Mouse (Mus musculus) heart, adult 8-10 months (tissue): ENCODE measurements around the gene Itprid1. TPM values are rescaled to one million over a fixed set of nuclear protein-coding genes. Genes with fewer than 3 reads are reported as not detected.

Experiments
- DNase-seq: peaks from one replicate; pipeline ENCODE4 v3.0.0; 2022; ENCODE audit warnings: low spot score
- total RNA-seq, 4 experiments: library from RNA; stranded (reverse); gene quantifications; 2 replicates each; pipeline ENCODE4 v1.2.4; 2022

Gene Itprid1
- total RNA-seq, 4 experiments from 2014 or later, result not detected

DNA sequence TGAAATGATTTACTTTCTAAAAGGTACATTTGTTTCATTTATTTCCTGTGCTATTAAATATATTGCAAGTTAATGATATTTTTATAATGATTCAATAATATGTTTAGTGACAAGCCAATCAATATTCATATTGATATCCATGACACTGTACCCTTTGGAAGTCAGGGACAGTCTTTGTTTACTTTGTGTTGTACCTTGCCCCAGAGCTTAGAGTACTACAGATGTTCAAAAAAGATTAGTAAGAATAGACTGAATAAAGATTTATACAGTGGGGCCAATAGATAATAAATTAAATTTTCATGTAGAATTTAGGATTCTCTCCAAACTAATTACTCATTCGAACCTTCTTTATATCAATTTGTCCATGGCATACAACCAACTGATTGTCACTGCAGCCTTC is 50.9 kb downstream of the Itprid1 start:
- no peak for DNase-seq

DNA sequence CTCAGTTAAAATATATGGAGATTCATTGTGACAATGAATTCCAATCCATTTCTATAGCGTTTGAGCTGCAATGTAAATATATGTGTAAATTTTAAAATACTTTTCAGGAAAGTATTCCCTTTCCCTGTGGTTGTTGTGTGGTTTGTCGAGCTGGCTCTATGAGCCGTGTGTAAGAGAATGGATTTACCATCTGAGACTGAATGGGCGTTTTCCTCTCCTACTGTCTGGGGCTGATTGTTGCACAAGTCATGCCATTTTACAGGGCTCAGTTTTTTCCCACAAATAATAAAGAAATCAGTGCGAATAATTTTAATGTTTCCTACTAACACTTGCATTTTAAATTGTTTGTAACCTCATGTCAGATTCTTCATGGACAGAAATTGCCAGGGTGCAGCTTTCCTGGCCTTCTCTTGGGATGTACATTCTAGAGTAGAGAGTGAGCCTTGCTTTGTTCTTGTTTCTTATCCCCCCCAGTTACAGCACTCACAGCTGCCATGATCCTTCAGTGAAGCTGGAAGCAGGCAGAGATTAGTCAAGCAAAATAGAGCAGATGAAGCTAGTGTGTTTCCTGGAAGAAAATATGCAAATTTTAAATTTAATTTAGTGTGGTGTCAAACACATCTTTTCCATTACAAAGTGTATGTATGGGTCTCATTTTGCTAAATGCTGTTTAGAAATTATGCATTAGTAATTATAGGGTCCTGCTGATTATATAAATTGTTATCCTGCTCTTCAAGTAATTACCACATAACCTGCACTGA is 65.1 kb downstream of the Itprid1 start:
- DNase-seq, result no peak

GRCm38 (mm10) chr6:55902329-55902605 is 65.6 kb downstream of the Itprid1 start:
- DNase-seq, result no peak

DNA sequence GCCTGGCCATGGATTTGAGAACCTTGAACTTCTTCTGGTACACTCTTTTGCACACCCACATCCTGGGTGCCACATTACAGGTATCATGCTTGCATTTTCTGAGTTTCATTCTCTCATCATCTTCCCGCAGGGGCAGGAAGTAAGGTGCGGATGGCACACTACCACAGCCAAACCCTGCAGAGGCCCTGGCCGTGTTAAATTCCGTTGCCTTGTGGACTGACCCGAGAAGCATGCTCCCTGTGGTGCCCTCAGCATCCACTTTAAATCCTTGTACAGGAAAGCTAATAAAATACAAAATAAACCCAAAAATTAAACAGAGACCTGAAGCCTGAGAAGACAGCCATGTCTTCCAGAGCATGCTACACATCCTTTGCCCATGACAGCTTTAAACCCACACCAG is 82.5 kb downstream of the Itprid1 start:
- DNase-seq, result no peak

DNA sequence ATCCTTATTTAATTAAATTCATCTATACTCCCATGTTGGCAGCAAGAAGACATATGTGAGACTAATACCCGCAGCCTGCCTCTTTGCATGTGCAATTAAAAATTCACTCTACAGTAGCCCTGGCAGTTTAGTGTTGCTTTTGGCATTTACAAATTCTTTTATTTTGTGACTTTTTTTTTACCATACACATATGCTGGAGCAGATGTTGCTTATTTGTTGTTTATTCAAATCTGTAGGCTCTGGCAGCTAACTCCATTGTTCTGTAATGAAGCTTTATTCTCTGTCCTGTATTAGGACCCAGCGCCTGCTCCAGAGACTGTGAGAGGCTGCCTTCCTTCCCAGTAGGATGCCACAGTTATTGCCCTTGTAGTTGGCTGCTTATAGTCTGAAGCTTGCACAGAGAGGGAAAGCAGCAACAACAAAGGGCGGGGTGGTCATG is 83.6 kb downstream of the Itprid1 start:
- DNase-seq, result no peak

DNA sequence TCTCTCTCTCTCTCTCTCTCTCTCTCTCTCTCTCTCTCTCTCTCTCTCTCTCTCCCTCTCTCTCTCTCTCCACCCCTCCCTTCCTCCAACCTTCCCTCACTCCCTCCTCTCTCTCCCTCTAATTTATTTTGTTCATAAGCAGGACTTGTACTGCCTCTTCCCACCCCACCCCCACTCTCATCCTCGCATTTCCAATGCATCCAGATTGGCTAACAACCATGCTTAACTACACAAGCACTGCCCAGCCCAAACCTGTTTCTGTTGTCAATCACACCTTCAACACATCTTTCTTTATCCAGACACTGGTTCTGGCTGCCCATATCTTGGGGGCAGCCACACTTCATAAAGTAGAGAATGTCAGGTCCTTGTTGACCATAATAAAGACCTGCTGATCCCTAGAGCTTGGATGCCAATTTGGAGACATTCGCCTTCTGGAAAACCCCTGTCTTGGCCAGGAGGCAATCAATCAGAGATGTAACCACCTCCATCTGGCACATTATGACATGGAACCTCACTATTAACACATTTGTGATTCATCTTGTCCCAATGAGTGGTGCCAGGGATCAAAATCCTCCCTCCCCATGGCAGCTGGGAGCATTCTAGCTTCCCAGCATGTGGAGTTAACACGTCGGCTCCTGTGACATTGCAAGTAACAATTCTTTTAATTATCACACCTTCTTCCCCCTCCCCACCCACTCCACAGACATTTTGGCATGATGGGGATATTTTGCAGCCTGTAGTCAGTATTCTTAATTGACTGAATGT is 84.4 kb downstream of the Itprid1 start:
- no peak for DNase-seq

DNA sequence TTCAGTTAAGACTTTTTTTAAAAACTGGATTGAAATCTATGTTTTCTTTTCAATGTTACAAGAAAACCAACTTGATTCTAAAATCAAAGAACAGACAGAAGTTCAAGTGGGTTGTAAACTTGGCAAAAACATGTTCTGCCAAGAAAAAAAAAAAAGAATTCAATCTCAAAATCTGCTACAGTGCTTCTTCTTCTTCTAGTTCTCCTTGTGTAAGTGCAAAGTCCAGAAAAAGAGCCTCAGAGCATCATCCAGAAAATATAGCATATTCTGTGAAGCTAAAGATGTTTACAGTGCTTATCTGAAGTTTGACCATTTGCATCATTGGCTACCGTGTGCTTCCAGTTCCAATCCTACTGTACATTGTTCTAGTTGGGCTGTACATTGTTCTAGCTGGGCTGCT is 108.0 kb downstream of the Itprid1 start:
- no peak for DNase-seq

GRCm38 (mm10) chr6:55950345-55951110 is 113.8 kb downstream of the Itprid1 start:
- peak; percentile 51 for DNase-seq

DNA sequence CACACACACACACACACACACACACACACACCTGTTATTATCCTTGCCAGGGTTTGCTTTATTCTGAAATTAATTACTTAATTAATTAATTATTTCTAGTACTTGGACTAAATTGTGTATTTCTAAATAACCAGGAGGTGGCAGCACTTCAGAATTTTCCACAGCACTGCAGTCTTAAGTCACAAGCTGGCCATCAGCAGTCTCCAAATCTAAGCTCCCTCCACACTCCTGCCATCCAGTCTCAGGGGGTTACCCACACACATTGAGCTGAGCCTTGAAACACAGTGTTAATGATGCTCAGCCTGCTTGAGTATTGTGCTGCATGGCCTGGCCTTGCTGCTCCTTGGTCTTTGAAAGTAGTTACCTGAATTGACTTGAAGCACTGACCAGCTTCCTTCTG is 136.3 kb downstream of the Itprid1 start:
- peak; percentile 12 for DNase-seq

DNA sequence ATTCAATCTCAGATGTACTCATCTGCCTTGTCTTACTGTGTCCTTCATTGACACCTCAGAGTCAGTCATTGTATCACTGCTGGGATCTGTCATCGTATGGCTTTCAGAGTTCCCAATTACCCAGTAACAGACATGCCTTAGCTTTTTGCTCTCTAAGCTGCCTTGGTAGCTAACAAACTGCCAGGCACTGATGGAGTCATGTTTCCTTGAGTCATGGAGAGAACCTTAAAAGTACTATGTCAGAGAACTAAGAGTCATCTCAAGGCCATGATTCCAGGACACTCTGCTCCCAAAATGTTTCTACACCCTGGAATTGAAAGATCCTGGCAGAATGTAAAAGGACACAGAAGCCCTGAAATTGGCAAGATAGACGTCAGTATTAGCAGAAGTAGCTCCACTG is 143.1 kb downstream of the Itprid1 start:
- DNase-seq, result no peak

GRCm38 (mm10) chr6:56008711-56009110 is 172.0 kb downstream of the Itprid1 start:
- DNase-seq, result no peak

DNA sequence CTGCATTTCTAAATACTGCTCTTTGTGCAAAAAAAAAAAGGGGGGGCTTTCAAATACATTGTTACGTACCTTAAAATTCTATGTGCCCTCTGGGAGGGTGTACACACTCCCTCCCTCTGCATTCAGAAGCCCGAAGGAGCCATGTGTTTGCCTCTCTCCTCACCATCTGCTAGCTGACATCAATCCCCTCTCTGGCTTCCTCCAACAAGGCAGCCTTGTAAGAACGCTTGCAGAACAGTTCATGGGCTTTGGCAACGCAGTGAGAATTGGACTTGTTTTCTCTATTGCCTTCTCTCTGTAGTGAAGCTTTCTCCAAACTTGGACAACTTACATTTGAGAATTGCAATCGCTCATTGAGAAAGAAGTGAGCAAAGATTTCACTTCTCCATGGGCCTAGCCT is 175.7 kb downstream of the Itprid1 start:
- no peak for DNase-seq

DNA sequence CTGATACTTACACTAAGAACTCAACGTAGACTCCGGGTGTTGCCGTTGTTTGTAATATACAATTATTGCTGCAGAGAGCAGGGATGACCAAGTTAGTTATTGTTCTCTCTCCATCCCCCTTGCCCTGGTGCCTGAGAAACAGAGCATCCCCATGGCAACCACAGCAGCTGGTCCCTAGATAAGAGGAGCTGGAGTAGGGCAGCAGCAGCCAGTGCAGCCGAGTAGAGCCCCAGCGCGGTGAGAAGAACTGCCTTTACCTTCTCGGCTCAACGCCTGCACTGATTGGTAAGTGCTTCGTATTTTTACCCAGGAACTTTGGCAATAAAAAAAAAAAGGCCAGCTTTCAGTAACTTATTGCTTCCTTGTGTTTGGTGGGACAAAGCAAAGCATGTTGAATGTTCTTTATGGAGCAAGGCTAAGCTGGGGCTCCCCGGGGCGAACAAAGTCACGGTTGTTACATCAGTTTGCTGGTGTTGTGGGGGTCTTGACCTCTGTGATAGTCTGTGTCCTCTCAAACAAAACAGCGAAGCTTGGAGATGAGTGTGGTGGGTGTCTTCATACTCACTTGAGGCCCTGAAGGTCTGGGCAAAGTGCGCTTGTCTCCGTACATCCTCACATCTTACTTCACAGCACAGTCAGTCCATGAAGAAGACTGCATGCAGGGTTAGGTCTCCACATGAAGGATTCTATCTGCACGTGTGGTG is 180.7 kb downstream of the Itprid1 start, which contains the start of gene Ppp1r17:
Gene Ppp1r17, plus strand, starts transcription at position 207 of the 704 bp plus-strand sequence.
- DNase-seq, result no peak

- DNase-seq, result no peak
Observed at GRCm38 (mm10) chr6:56019632-56020031, 182.9 kb downstream of the Itprid1 start.

GRCm38 (mm10) chr6:56025533-56025932 is 188.8 kb downstream of the Itprid1 start:
- DNase-seq, result no peak

GRCm38 (mm10) chr6:56027318-56027717 is 190.6 kb downstream of the Itprid1 start:
- no peak for DNase-seq

- no peak for DNase-seq
Observed at GRCm38 (mm10) chr6:56027966-56028365, 191.3 kb downstream of the Itprid1 start.

Other genes with a start within 250 kb of the Itprid1 start
- gene Neurod6, start 155.6 kb upstream of the Itprid1 start, total RNA-seq, result not detected
- gene Ppp1r17, start 180.6 kb downstream of the Itprid1 start, total RNA-seq, result under 1 TPM in 1 of 4 experiments, not detected in 3; 0.14 TPM